Mouse (Mus musculus) adrenal gland (tissue): ENCODE data around the gene Gm45208.
"Not testable (repeated sequence)": the region's sequence is repeated elsewhere in the genome, so short reads cannot be mapped to it uniquely, and the experiment has no call there.

Experiments used
- intact Hi-C: fragments of 180-260 bp; cut with DNase I; formaldehyde crosslinking; loops from one replicate; pipeline ENCODE4 v1.15.1; 2025

Gm45208 gene

GRCm38 (mm10) chrX:7725841-7726240 is 3.8 kb downstream of the Gm45208 start:
- intact Hi-C loops = no loop called here

- intact Hi-C loops = no loop called here
These were observed 5.1 kb downstream of the Gm45208 start for GRCm38 (mm10) chrX:7727176-7727575.

DNA sequence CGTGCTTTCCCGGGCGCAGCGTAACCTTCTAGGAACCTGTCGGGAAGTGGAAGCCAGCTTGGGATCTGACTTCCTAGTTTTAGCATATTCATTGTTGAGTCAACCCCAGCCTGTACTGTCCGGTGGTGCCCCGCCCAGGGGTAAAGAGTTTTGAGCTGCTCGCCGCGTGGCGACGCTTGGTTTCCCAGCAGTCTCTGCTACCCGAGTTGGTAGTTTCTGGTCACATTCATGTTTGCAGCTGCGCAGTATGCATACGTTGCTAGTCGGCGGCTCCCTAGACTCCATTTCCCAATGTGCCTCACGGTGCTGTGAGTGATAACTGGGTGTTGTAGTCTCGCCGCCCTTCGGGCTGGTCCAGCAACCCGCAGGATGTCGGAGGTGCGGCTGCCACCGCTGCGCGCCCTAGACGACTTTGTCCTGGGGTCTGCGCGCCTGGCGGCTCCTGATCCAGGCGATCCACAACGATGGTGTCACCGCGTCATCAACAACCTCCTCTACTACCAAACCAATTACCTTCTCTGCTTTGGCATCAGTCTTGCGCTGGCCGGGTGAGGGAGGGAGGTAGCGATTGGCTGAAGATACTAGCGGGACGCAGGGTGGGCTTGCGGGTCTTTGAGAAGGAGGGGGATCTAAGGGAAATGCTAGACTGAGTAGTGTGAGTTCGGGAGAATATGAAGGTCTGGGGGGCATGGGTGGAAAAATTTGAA is 6.3 kb downstream of the Gm45208 start, which contains the start of gene Praf2:
Praf2 (plus strand) TSS at position 225 of the 707 bp plus-strand sequence.
- intact Hi-C loops = no loop called here

DNA sequence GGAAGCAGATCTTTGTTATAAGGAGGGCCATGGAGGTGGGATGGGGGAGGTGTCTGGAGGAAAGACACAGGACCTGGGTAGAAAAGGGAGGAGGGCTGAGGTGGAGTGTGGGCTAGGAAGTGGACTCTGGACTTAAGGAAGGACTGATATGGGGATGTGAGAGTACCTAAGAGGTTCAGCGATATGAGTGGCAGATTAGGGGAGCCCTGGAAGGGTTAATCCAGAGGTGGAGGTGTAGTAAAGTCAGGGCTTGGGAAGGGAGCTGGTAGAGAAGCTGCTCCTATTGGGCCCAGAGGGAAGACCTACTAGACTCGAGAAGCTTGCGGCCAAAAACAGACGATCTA is 6.8 kb downstream of the Gm45208 start:
- intact Hi-C loops = no loop called here

DNA sequence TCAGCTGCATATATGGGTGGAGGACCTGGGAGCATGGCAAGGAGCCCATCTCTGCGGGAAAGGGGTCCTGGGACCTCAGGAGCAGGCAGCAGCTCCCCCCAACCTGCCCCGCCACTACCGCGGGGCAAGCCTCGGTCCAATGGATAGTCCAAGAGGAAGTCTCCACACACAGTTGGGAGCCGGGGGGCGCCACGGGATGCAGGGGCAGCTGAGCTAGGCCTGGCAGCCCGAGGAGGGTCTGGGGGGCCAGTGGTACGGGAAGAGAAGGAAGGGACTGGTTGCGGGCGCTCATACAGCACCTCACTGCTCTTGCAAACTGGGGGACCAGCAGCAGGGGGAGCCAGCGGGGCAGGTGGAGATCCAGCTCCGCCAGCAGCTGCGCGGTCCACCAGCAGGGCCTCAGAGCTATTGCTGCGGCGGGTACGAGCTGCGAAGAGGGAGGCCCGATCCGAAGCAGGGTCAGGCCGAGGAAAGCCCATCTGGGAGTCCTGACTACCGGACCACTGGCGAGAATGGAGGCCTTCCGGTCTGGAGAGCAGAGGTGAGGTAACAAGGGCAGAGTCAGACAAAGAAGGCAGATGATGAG is 11.6 kb downstream of the Gm45208 start:
- intact Hi-C loops = no loop called here

DNA sequence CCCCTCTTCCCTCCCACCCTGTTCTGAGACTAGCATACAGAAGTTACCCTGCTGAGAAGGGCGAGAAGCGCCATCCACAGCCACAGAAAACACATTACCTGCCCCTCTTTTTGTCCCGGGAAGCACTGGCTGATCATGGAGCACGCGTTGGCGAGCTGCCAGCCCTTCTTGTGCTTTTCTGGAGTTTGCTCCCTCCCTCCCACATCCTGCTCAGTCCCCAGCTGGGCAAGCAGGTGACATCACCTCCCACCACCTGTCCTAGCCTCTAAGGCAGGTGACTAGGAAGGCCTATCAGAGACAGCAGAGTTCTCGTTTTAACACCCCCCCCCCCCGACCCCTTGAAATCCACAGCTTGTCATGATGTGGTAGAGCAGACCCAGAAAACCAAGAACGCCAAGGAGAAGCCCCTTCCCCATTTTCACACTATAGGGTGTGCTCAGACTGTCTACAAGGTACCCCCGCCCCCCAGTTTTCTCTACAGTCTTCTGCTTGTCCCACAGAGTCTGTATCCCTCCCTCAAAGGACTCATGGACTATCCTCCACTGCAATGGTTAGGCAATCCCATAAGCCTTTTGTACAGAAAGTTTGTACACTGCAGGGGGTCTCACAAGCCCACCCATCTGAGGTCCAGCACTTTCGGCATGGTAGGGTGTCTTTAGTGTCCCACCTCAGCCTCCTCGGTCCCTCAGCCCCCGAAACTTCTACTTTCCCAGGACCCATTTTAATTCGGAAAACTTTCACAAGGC is 17.5 kb downstream of the Gm45208 start:
- intact Hi-C loops = no loop called here

DNA sequence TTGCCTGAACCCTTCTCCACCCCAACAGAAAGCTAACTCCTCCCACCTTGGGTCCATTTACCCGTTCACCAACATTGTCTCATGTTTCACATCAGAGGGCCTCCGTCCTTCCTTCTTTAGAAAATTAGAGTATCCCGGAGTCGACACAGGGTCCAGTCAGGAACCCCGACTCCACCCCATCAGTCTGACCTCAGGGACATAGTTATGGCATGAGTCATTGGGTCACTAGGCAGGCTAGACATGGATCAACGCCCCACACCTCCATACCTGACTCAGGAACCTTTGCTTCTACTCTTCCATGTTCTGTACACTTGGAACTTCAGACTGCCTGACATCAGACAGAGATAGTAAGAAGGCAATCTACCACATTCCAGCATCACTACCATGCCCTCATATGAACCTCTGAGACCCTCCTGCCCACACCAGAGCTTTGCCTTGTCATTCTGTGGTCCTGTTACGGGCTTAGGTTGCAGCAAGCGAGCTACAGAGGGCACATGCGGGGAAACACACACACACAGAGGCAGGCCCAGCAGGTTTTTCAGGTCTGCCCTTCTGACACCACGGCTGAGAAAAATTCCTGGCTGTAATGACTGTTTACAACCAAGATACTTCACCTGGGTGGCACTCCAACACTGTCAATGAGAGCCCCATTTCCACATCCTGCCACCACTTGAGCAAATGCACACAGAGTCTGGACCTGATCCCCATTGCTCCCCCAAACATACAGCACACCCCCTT is 18.2 kb downstream of the Gm45208 start:
- intact Hi-C loops = no loop called here

DNA sequence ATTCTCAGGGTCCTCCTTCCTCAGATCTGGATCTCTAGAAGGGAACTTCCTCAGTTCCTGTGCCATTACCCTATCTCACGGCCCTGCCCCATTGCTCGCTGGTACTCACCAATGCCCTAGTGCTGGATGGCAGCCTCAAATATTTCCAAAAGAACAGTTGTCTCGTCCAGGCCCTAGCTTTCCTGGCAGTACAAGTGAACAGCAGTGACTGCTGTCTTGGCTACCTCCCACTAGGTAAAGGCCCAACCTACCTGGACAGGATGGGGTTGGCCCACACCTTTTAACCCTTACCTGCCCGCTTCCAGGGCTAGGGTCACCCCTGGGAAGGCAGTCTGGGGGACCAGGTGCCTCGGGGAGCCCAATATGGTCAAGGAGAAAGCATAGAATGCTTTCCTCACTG is 19.1 kb downstream of the Gm45208 start:
- intact Hi-C loops = no loop called here

GRCm38 (mm10) chrX:7743470-7743869 is 21.4 kb downstream of the Gm45208 start:
- intact Hi-C loops = no loop called here

- intact Hi-C loops = no loop called here
These were observed 22.9 kb downstream of the Gm45208 start for GRCm38 (mm10) chrX:7744940-7745339.

GRCm38 (mm10) chrX:7745429-7745828 is 23.4 kb downstream of the Gm45208 start:
- intact Hi-C loops = no loop called here

- intact Hi-C loops = no loop called here
These were observed 28.5 kb downstream of the Gm45208 start, which contains the start of gene Ccdc120 for GRCm38 (mm10) chrX:7750432-7751116. Ccdc120 (minus strand) TSS chrX:7750905.

GRCm38 (mm10) chrX:7753627-7754026 is 31.6 kb downstream of the Gm45208 start:
- intact Hi-C loops = not testable (repeated sequence)

DNA sequence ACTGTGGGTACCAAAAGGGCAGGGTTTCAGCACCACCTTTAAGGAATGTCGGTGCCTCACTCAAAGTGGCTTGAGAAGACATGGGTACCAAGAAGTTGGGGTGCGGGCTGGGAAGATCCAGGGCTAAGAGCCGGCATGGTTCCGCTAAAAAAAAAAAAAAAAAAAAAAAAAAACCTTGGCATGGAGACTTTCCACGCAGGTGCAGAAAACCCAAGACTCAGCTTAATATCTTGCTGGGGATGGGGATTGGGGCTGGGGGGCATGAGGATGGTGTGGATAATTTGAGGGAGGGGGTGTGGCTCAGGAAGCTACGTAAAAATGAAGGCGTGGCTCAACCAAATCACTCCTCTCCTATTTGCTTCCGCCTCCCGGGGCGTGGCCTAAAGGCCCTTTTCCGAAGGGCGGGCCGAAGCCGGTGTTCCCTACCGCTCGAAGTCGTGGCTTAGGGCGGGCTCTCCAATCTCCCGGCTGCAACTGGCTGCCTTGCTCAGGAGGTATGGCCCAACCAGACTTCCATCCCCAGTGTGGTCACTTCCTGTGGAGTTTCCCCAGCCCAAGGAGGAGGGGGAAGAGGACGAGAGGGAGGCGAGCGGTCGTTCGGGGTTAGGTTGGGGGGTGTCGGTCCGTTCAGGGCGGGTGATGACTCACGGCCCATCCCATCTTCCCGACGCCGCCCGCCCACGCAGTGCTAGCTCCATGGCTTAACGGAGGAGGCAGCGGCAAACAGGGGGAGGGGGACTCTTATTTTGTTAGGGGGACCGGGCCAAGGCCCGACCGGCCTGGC is 40.3 kb downstream of the Gm45208 start, which contains the start of gene Tfe3:
Tfe3 (plus strand) TSS at position 424 of the 784 bp plus-strand sequence.
- intact Hi-C loops = no loop called here

DNA sequence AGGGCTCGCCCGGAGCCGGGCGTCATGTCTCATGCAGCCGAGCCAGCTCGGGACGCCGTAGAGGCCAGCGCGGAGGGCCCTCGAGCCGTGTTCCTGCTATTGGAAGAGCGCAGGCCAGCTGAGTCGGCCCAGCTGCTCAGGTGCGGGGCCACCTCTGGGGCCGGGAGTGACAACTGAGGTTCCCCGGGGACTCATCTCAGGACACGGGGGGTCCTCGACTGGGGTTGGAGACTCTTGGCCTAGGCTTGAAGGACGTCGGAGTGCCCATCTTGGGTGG is 40.8 kb downstream of the Gm45208 start:
- intact Hi-C loops = no loop called here

GRCm38 (mm10) chrX:7763631-7764393 is 41.8 kb downstream of the Gm45208 start:
- intact Hi-C loops = no loop called here

DNA sequence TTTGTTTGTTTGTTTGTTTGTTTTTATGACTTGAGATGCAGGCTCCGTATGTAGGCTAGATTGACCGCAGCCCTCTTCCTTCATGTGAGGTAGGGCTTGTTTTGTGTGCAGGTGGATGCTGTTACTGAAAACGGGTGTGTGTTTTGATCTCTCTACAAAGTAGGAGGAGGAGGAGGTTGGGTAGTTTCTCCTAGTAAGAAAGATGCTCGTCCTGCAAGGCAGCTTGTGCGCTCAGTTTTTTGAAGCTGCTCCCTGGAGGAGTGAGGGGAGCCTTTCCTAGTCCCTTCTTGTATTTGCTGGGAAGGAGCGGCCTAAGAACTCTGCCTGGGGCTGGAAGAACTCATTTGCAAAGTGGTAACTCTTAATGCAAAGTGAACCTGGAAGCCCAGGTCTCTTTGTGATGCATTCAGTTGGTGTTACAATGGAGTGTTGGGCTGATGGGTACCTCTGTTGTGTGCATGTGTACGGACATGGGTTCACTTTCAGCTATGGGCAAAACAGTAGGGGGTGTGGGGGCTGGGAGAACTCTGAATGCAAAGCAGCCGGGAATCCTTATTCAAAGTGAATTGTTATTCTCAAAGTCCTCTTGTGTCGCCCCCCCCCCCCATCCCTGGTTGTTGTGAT is 42.7 kb downstream of the Gm45208 start:
- intact Hi-C loops = no loop called here

GRCm38 (mm10) chrX:7765281-7765670 is 43.2 kb downstream of the Gm45208 start:
- intact Hi-C loops = no loop called here

- intact Hi-C loops = no loop called here
These were observed 43.7 kb downstream of the Gm45208 start for GRCm38 (mm10) chrX:7765764-7766163.
